Mouse (Mus musculus): ENCODE measurements around the gene Fadd. TPM values are rescaled to one million over a fixed set of nuclear protein-coding genes. Genes with fewer than 3 reads are reported as not detected.

Fadd gene
- polyA plus RNA-seq, 1 experiment: 11.6 TPM

- H3K4me1 ChIP-seq (ENCODE audit: control insufficient read depth, insufficient read depth, low read length): peaks cover 2% of the 10 kb centered on the region; the same call in 1 of the 2 replicates
- DNase-seq: peak; percentile 74
- H3K4me3 ChIP-seq (replicated peaks; ENCODE audit: extremely low read depth, low read depth, low read length): no peak overlapping the region
- 11% methylated on average over 6 of the region's 6 CpGs for WGBS
- no peak for TF ChIP-seq POLR2A (IDR thresholded peaks at IDR 0.05; ENCODE audit: borderline replicate concordance, extremely low read depth, low read depth, low read length)
- peak; percentile 94 for TF ChIP-seq CTCF (IDR thresholded peaks at IDR 0.05; ENCODE audit: insufficient read depth, low read length)
Observed at GRCm38 (mm10) chr7:144585648-144586047, 3.4 kb upstream of the Fadd start.

DNA sequence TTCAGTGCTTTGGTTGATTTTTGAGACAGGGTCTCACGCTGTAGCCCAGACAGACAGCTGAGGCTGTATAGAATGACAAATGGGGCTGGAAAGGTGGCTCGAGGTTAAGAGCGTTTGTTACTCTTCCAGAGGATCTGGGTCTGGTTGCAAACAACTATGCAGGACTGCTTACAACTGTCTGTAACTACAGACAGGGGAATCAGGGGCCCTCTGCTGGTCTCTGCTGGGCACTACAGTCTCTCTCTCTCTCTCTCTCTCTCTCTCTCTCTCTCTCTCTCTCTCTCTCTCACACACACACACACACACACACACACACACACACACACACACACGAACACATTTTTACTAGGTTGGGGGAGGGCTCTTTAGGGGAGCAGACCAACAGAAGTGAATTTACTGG, 1.4 kb upstream of the Fadd start:
- Histone ChIP-seq H3K4me1 (ENCODE audit: control insufficient read depth, insufficient read depth, low read length) (peaks cover 2% of the 10 kb centered on the region; the same call in 1 of the 2 replicates), H3K4me3 (replicated peaks; ENCODE audit: extremely low read depth, low read depth, low read length) (no peak overlapping the region)
- no peak for DNase-seq
- TF ChIP-seq CTCF (IDR thresholded peaks at IDR 0.05; ENCODE audit: insufficient read depth, low read length): peak; percentile 51
- no peak for TF ChIP-seq POLR2A (IDR thresholded peaks at IDR 0.05; ENCODE audit: borderline replicate concordance, extremely low read depth, low read depth, low read length)
- 0% methylated on average over 4 of the region's 4 CpGs for WGBS

DNA sequence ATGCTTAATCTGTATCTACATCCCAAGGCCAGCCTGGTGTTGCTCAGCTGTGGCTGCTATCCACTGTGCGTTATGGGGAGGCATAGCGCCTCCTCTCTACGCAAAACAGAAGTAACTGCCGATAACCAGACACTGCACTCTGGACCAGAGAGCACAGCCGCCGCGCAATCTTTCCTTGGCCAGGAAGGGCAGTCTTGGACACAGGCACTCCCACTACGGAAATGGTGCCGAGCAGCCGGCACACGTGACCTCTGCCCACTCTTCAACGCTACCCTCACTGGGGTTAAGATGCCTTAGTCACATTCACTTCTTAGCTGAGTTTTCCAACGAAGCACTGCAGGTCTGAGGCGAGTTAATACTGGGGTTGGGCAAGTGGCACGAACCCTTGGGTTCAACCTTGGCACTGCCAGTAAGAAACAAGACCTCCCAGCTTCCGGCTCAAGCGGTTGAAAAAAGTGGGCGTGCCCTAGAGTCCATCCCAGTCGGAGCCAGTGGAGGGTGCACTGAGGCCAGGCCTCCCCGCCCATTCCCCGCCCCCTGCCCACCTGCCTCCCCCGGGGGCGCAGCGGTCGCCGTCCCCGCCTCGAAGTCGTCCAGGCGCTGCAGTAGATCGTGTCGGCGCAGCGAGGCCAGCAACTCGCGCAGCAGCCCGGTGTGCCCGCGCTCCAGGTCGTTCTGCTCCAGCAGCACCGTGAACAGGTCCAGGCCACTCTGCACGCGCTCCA, 542 bp downstream of the Fadd start:
- H3K4me3 ChIP-seq (replicated peaks; ENCODE audit: extremely low read depth, low read depth, low read length): peak overlapping the region; percentile 98
- DNase-seq: peak; percentile 89
- peaks cover 2% of the 10 kb centered on the region; the same call in 1 of the 2 replicates for H3K4me1 ChIP-seq (ENCODE audit: control insufficient read depth, insufficient read depth, low read length)
- TF ChIP-seq POLR2A (IDR thresholded peaks at IDR 0.05; ENCODE audit: borderline replicate concordance, extremely low read depth, low read depth, low read length): no peak
- TF ChIP-seq CTCF (IDR thresholded peaks at IDR 0.05; ENCODE audit: insufficient read depth, low read length): peak; percentile 54; the same call in 1 of the 2 replicates
- under 1% methylated on average over 43 of the region's 43 CpGs for WGBS

DNA sequence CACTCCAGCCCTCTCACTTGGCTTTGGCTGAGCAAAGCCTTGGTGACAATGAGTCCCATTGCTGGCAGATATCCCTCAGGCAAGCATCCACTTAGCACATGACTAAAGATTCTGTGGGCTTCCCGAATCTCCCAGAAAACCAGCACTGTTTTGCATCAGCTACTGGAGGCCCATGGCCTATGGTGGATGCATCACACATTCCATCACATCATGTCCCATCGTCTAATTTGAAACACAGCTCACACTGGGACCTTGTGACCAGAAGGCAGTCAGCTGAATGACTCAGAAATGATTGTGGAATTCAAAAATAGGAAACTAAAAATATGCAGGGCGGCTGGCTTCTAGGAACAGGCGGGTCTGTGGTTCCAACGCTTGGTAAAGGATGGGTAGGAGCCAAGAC, 4.4 kb downstream of the Fadd start:
- H3K4me3 ChIP-seq (replicated peaks; ENCODE audit: extremely low read depth, low read depth, low read length): no peak overlapping the region
- TF ChIP-seq POLR2A (IDR thresholded peaks at IDR 0.05; ENCODE audit: borderline replicate concordance, extremely low read depth, low read depth, low read length) (no peak), CTCF (IDR thresholded peaks at IDR 0.05; ENCODE audit: insufficient read depth, low read length) (no peak)
- peaks cover 2% of the 10 kb centered on the region; the same call in 1 of the 2 replicates for H3K4me1 ChIP-seq (ENCODE audit: control insufficient read depth, insufficient read depth, low read length)
- no peak for DNase-seq
- 72% methylated on average over 5 of the region's 5 CpGs for WGBS

GRCm38 (mm10) chr7:144572234-144572633, 10.0 kb downstream of the Fadd start:
- Histone ChIP-seq H3K4me1 (ENCODE audit: control insufficient read depth, insufficient read depth, low read length) (no peaks in the 10 kb centered on the region), H3K4me3 (replicated peaks; ENCODE audit: extremely low read depth, low read depth, low read length) (no peak overlapping the region)
- WGBS: 78% methylated on average over 5 of the region's 5 CpGs
- no peak for TF ChIP-seq POLR2A (IDR thresholded peaks at IDR 0.05; ENCODE audit: borderline replicate concordance, extremely low read depth, low read depth, low read length)
- DNase-seq: no peak

- DNase-seq: no peak
- Histone ChIP-seq H3K4me3 (replicated peaks; ENCODE audit: extremely low read depth, low read depth, low read length) (no peak overlapping the region), H3K4me1 (ENCODE audit: control insufficient read depth, insufficient read depth, low read length) (no peaks in the 10 kb centered on the region)
- TF ChIP-seq POLR2A (IDR thresholded peaks at IDR 0.05; ENCODE audit: borderline replicate concordance, extremely low read depth, low read depth, low read length) (no peak), CTCF (IDR thresholded peaks at IDR 0.05; ENCODE audit: insufficient read depth, low read length) (no peak)
Observed at GRCm38 (mm10) chr7:144571598-144571997, 10.7 kb downstream of the Fadd start.

DNA sequence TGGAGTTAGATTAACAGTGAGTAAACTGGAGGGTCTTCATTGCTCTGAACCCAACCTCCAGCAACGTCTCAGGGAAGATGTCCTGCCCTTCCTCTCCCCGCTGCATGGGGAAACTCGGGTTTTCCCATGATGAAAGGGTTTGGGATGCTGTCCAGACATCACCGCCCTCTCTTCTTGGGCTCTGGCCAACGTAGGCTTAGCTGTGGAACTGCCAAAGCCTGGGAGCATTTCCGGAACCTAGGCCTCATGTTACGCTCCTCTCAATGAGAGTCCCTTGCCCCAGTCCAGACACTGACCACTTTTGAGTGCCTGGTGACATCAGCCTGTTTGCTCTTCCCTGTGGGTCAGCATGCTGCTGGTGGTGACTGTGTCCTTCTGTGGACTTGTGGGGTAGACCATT, 12.8 kb downstream of the Fadd start:
- TF ChIP-seq POLR2A (IDR thresholded peaks at IDR 0.05; ENCODE audit: borderline replicate concordance, extremely low read depth, low read depth, low read length) (no peak), CTCF (IDR thresholded peaks at IDR 0.05; ENCODE audit: insufficient read depth, low read length) (no peak)
- H3K4me3 ChIP-seq (replicated peaks; ENCODE audit: extremely low read depth, low read depth, low read length): no peak overlapping the region
- no peaks in the 10 kb centered on the region for H3K4me1 ChIP-seq (ENCODE audit: control insufficient read depth, insufficient read depth, low read length)
- no peak for DNase-seq
- WGBS: 39% methylated on average over 7 of the region's 7 CpGs

DNA sequence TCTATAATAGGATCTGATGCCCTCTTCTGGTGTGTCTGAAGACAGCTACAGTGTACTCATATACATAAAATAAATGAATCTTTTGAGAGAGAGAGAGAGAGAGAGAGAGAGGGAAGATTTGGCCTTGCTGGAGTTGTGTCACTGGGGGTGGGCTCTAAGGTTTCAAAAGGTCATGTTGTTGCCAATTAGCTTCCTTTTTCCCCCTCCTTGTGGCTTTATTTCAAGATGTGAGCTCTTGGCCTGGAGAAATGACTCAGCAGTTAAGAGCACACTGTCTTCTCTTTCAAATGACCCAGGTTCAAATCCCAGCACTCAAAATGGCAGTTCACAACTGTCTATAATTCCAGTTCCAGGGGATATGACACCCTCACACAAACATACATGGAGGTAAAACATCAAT, 14.2 kb downstream of the Fadd start:
- H3K4me1 ChIP-seq (ENCODE audit: control insufficient read depth, insufficient read depth, low read length): no peaks in the 10 kb centered on the region
- no peak overlapping the region for H3K4me3 ChIP-seq (replicated peaks; ENCODE audit: extremely low read depth, low read depth, low read length)
- no peak for TF ChIP-seq POLR2A (IDR thresholded peaks at IDR 0.05; ENCODE audit: borderline replicate concordance, extremely low read depth, low read depth, low read length)
- TF ChIP-seq CTCF (IDR thresholded peaks at IDR 0.05; ENCODE audit: insufficient read depth, low read length): no peak
- DNase-seq: no peak

DNA sequence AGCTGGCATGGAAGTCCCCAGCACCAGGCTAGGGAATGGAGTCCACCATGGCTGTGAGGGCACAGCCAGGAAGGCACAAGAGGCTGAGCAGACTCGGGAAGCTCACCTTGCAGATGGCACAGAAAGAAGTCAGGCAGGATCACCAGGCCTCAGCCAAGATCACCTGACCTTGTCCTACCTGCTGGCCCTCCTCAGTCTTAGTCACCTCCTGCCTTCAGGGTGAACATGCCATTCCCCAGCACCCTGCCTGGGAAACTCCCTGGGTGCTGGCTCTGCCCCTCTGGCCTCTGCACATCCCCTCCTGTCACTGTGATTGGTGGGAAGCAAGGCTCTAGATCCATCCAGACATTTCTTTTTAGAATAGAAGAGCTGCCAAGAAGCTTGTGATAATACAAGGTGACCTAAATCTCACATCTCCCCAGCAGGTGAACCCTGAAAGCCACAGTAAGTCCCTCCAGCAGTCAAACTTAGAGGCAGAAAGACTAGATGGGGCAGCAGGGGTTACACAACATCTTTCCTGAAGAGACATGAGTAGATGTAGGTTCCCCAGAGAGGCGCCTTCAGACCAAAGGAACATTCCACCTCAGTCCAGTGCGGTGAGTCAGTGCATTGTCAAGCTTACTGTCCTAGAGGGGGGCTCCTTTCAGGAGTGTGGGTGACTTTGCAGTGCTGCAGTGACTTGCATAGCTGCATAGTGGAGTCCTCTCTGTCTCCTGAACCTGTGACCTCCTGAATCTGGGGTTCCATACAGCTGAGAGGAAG, 15.2 kb downstream of the Fadd start:
- no peaks in the 10 kb centered on the region for H3K4me1 ChIP-seq (ENCODE audit: control insufficient read depth, insufficient read depth, low read length)
- WGBS: 69% methylated on average over 3 of the region's 3 CpGs
- no peak for DNase-seq
- no peak overlapping the region for H3K4me3 ChIP-seq (replicated peaks; ENCODE audit: extremely low read depth, low read depth, low read length)
- TF ChIP-seq POLR2A (IDR thresholded peaks at IDR 0.05; ENCODE audit: borderline replicate concordance, extremely low read depth, low read depth, low read length) (no peak), CTCF (IDR thresholded peaks at IDR 0.05; ENCODE audit: insufficient read depth, low read length) (no peak)

Measured in lung, adult 2 months (tissue).